Mouse (Mus musculus): ENCODE data around the gene Rell1.

GRCm38 (mm10) chr5:63925035-63925628, 43.6 kb downstream of the Rell1 start:
- TF ChIP-seq POLR2A (IDR thresholded peaks at IDR 0.05; ENCODE audit: borderline replicate concordance, insufficient read depth, low read length) (no peak), CTCF (IDR thresholded peaks at IDR 0.05; ENCODE audit: borderline replicate concordance, insufficient read depth, low read depth, low read length) (no peak)

All from cerebellum, adult 2 months (tissue).